Mouse (Mus musculus): Measurements from ENCODE around the gene Cd40. TPM values are rescaled to one million over a fixed set of nuclear protein-coding genes. Genes with fewer than 3 reads are reported as not detected.

The Cd40 gene
- 1.4 TPM for polyA plus RNA-seq (2017; shearing (Covaris generic))

DNA sequence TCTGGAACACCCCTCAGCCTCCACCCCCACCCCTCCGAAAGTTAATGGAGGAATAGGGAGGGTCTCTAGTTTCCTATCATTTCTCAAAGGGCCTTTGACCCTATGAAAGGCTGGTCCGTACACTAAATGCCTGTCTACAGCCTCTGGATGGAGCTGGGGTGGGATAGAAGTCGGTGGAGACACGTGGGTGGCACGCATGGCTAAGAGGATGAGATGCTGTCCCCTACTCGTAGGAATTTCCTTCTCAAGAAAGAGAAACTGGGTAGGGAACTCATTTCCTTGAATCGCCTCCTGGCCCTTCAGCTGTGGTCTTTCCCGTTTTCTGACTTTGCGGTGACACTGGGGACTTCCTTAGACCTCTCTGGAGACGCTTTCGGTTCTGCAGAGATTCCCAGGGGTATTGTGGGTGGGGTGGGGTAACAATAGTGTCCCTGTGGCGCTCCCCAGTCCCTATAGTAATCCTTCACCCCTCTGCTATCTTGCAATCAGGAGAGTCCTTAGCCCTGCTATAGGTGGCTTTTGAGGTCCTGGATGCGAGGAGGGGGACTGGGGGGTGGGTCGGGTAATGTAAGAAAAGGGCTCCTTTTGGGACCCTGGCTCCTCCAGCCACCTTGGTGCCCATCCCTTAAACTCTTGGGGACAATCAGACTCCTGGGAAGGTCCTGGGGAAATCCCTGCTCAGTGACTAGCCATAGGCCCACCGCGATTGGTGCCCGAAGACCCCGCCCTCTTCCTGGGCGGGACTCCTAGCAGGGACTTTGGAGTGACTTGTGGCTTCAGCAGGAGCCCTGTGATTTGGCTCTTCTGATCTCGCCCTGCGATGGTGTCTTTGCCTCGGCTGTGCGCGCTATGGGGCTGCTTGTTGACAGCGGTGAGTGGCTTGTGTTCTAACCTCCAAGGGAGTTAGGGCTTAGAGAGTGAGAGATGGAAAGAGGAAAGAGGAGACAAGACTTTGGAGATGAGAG lies at the start of gene Cd40:
Cd40 (plus strand) TSS at position 740 of the 965 bp plus-strand sequence.

DNA sequence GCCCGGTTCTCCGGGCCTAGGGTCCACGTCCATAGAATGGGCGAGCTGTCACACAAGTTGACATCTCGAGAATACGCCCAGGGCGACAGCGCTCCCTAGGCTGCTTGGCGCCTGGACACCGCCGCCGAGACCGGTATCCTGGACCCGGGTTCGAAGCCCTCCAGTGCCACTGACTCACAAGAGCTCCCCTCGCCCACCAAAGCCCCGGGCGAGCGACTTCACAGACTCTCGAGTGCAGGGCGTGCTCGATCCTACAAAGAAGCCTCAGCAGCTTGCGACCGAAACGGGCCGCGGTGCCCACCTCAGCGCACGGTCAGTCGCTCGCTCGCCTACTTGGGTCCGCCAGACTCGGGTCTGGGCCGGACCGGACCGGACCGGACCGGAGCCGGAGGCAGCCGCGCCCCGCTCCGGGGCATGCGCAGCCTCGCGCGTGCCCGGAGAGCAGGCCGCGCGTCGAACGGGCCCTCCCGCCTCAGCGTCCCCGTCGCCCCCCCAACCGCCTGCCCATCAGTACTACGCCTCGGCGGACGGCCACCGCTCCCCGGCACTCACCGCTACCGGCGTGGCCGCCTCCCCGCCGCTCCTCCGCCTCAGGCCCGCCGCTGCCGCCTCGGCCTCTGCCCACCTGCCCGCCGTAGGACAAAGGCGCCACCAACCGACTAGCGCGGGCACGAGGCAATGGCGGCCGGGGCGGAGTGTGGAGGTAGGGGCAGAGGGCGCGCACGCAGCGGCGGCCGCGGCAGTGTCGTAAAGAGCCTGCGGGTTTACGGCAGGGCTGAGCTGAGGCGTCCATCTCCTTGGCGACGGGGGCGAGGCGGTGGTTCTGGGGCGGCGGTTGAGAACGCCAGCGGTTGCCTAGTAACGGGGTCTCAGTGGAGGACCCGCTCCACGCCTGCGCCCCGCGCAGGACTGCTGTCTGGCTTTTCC lies 21.0 kb upstream of the Cd40 start, which contains the start of gene Ncoa5:
Ncoa5 (minus strand) TSS at position 737 of the 927 bp plus-strand sequence.

DNA sequence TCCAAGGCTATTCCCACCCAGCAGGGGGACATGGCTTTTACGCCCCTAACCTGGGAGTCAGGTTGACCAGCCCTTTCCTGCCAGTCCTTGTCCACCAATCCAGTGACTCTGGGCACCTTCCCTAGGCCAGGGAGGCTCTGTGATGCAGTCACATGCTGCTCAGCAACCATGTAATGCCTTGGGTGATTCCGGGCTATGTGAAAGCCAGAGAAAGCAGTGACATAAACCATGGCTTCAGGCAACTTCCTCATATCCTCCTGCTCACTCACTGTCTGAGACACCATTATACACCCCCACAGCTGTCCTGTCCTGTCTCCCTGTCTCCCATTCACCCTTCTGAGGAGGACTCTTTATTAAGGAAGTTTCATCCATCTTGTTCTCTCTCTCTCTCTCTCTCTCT lies 35.2 kb downstream of the Cd40 start, which contains the start of gene 1700025C18Rik:
1700025C18Rik (minus strand) TSS at position 101 of the 400 bp plus-strand sequence.

Other genes starting within 250 kb of the Cd40 start
- gene Zswim1, start 232.9 kb upstream of the Cd40 start, polyA plus RNA-seq (2017; shearing (Covaris generic)), result 26.5 TPM
- 0.60 TPM for gene Spata25, start 227.1 kb upstream of the Cd40 start, polyA plus RNA-seq (2017; shearing (Covaris generic))
- gene Ctsa, start 222.8 kb upstream of the Cd40 start, polyA plus RNA-seq (2017; shearing (Covaris generic)), result 202 TPM
- gene Neurl2, start 222.2 kb upstream of the Cd40 start, polyA plus RNA-seq (2017; shearing (Covaris generic)), result 1.9 TPM
- gene Pltp, start 197.9 kb upstream of the Cd40 start, polyA plus RNA-seq (2017; shearing (Covaris generic)), result 0.87 TPM
- 123 TPM for gene Pcif1, start 176.3 kb upstream of the Cd40 start, polyA plus RNA-seq (2017; shearing (Covaris generic))
- gene Zfp335, start 143.9 kb upstream of the Cd40 start, polyA plus RNA-seq (2017; shearing (Covaris generic)), result 45.3 TPM
- 13.8 TPM for gene Mmp9, start 114.8 kb upstream of the Cd40 start, polyA plus RNA-seq (2017; shearing (Covaris generic))
- 0.28 TPM for gene Slc12a5, start 94.8 kb upstream of the Cd40 start, polyA plus RNA-seq (2017; shearing (Covaris generic))
- 55.5 TPM for gene Ncoa5, start 20.8 kb upstream of the Cd40 start, polyA plus RNA-seq (2017; shearing (Covaris generic))
- gene 1700025C18Rik, start 35.1 kb downstream of the Cd40 start, polyA plus RNA-seq (2017; shearing (Covaris generic)), result not detected
- gene Cdh22, start 179.2 kb downstream of the Cd40 start, polyA plus RNA-seq (2017; shearing (Covaris generic)), result not detected
- gene Slc35c2, start 232.2 kb downstream of the Cd40 start, polyA plus RNA-seq (2017; shearing (Covaris generic)), result 62.6 TPM